Mouse (Mus musculus): ENCODE data around the gene Tsg101. TPM values are rescaled to one million over a fixed set of nuclear protein-coding genes. Genes with fewer than 3 reads are reported as not detected.

Tsg101 gene
- polyA plus RNA-seq, 1 experiment, result 36.9 TPM

DNA sequence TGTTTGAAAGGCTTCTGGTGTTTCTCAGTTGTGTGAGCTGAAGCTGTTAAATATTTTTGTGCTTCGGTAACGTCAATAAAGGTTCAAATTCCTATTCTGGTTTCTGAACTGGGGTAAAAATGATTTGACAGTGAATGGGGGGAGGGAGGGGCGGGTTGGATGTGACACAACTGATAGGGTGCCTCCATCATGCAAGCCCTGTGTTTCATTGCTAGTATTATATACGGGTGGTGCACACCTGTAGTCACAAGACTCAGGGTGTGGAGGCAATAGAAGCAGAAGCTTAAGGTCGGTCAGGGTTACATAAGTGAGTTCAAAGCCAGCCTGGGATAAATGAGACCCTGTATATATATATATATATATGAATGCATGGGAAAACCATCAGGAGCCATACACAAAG is 79.9 kb downstream of the Tsg101 start:
- 63% methylated on average over 5 of the region's 5 CpGs for WGBS
- Histone ChIP-seq H3K4me3 (replicated peaks; ENCODE audit: control insufficient read depth, low read depth, low read length) (no peak overlapping the region), H3K27ac (ENCODE audit: control insufficient read depth, insufficient read depth, low read depth, low read length, poor library complexity) (peak overlapping the region; percentile 88), H3K4me1 (ENCODE audit: control insufficient read depth, insufficient read depth, low read length) (peaks cover 11% of the 10 kb centered on the region)
- TF ChIP-seq POLR2A (IDR thresholded peaks at IDR 0.05; ENCODE audit: borderline replicate concordance, control insufficient read depth, low read depth, low read length), result no peak
- no peak for TF ChIP-seq CTCF (IDR thresholded peaks at IDR 0.05; ENCODE audit: control insufficient read depth, insufficient read depth, low read length)

DNA sequence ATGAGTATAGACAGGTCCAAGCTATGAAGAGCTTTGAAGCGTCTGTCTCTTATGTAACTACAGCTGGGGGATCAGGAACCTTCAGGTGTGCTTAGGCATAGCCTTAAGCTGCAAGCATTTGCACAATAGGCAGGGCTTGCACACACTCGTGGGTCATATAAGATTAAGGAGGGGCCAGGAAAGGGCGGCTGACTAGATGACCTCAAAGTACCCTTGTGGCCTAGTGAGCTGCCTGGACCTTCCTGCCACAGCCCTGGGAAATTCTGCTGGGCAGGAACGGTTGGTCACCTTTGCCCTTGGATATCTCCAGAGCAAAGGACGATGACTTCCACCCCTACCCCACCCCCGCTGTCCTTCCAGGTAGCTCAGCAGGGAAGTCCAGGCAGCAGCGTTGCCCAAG is 80.3 kb downstream of the Tsg101 start:
- 38% methylated on average over 7 of the region's 7 CpGs for whole genome bisulfite sequencing
- no peak overlapping the region for H3K4me3 ChIP-seq (replicated peaks; ENCODE audit: control insufficient read depth, low read depth, low read length)
- TF ChIP-seq POLR2A (IDR thresholded peaks at IDR 0.05; ENCODE audit: borderline replicate concordance, control insufficient read depth, low read depth, low read length) (no peak), CTCF (IDR thresholded peaks at IDR 0.05; ENCODE audit: control insufficient read depth, insufficient read depth, low read length) (no peak)
- peak overlapping the region; percentile 88 for H3K27ac ChIP-seq (ENCODE audit: control insufficient read depth, insufficient read depth, low read depth, low read length, poor library complexity)
- peaks cover 11% of the 10 kb centered on the region for H3K4me1 ChIP-seq (ENCODE audit: control insufficient read depth, insufficient read depth, low read length)

Other genes with a start within 250 kb of the Tsg101 start
- not detected in 2 replicates for gene Tph1, start 247.4 kb downstream of the Tsg101 start, polyA plus RNA-seq (2011; ENCODE audit: insufficient read depth, insufficient read length, low replicate concordance, missing spikeins)
- gene Saal1, start 209.3 kb downstream of the Tsg101 start, polyA plus RNA-seq (2011; ENCODE audit: insufficient read depth, insufficient read length, low replicate concordance, missing spikeins), result 8.0 and 13.8 TPM in 2 replicates
- 0.45 and 8.5 TPM in 2 replicates for gene Saa3, start 204.3 kb downstream of the Tsg101 start, polyA plus RNA-seq (2011; ENCODE audit: insufficient read depth, insufficient read length, low replicate concordance, missing spikeins)
- 0.77 and 3.4 TPM in 2 replicates for gene Saa4, start 187.4 kb downstream of the Tsg101 start, polyA plus RNA-seq (2011; ENCODE audit: insufficient read depth, insufficient read length, low replicate concordance, missing spikeins)
- gene Saa1, start 177.0 kb downstream of the Tsg101 start, polyA plus RNA-seq (2011; ENCODE audit: insufficient read depth, insufficient read length, low replicate concordance, missing spikeins), result not detected in 2 replicates
- not detected in 2 replicates for gene Saa2, start 168.2 kb downstream of the Tsg101 start, polyA plus RNA-seq (2011; ENCODE audit: insufficient read depth, insufficient read length, low replicate concordance, missing spikeins)
- 6.0 and 19.3 TPM in 2 replicates for gene Hps5, start 123.9 kb downstream of the Tsg101 start, polyA plus RNA-seq (2011; ENCODE audit: insufficient read depth, insufficient read length, low replicate concordance, missing spikeins)
- 16.0 and 20.0 TPM in 2 replicates for gene Gtf2h1, start 123.9 kb downstream of the Tsg101 start, polyA plus RNA-seq (2011; ENCODE audit: insufficient read depth, insufficient read length, low replicate concordance, missing spikeins)
- 177 and 332 TPM in 2 replicates for gene Ldha, start 78.5 kb downstream of the Tsg101 start, polyA plus RNA-seq (2011; ENCODE audit: insufficient read depth, insufficient read length, low replicate concordance, missing spikeins)
- 1.3 and 2.6 TPM in 2 replicates for gene Ldhc, start 58.8 kb downstream of the Tsg101 start, polyA plus RNA-seq (2011; ENCODE audit: insufficient read depth, insufficient read length, low replicate concordance, missing spikeins)
- gene Uevld, start 38.6 kb upstream of the Tsg101 start, polyA plus RNA-seq (2011; ENCODE audit: insufficient read depth, insufficient read length, low replicate concordance, missing spikeins), result 3.7 and 3.9 TPM in 2 replicates
- gene Gm9999, start 63.6 kb upstream of the Tsg101 start, polyA plus RNA-seq (2011; ENCODE audit: insufficient read depth, insufficient read length, low replicate concordance, missing spikeins), result not detected in 2 replicates
- gene Spty2d1, start 88.4 kb upstream of the Tsg101 start, polyA plus RNA-seq (2011; ENCODE audit: insufficient read depth, insufficient read length, low replicate concordance, missing spikeins), result 6.9 and 12.9 TPM in 2 replicates
- gene Tmem86a, start 130.6 kb upstream of the Tsg101 start, polyA plus RNA-seq (2011; ENCODE audit: insufficient read depth, insufficient read length, low replicate concordance, missing spikeins), result 7.4 and 12.4 TPM in 2 replicates
- not detected in 2 replicates for gene Ptpn5, start 213.7 kb upstream of the Tsg101 start, polyA plus RNA-seq (2011; ENCODE audit: insufficient read depth, insufficient read length, low replicate concordance, missing spikeins)